Mouse (Mus musculus): Measurements from ENCODE around the gene Zeb2. TPM values are rescaled to one million over a fixed set of nuclear protein-coding genes. Genes with fewer than 3 reads are reported as not detected.

Zeb2 gene
- polyA plus RNA-seq, 1 experiment from 2014 or later = 120 TPM

DNA sequence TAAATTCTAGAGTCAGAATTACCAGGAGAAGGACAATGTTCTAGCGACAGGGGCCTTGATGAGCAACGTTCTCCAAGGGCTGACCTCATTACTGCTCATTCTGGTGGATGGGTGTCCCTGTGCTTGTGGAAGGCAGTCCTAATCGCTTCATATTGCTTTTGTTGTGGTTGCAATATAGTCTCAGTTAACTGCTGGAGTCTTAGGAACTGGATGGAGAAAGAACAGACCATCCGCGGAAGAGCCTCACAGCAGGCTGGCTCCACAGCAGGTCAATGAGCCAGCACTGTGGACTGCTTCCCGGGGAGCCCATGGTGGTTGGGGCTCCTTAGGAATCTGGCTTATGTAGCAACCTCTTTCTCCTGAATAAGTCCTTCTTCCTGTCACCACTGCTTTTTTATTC lies 12.4 kb upstream of the Zeb2 start:
- WGBS = 34% methylated on average over 6 of the region's 6 CpGs
- H3K4me1 ChIP-seq (replicated peaks; ENCODE audit: control insufficient read depth, insufficient read depth, low read length) = peaks cover 2% of the 10 kb centered on the region; the same call in 1 of the 2 replicates
- H3K27ac ChIP-seq (ENCODE audit: low read length) = no peak overlapping the region
- H3K27me3 ChIP-seq (replicated peaks; ENCODE audit: control insufficient read depth, insufficient read depth, low read length) = no peaks in the 10 kb centered on the region
- H3K9ac ChIP-seq (replicated peaks; ENCODE audit: low read depth, low read length) = no peak overlapping the region
- no peaks in the 10 kb centered on the region for H3K36me3 ChIP-seq (ENCODE audit: control insufficient read depth, insufficient read depth)
- no peak for ATAC-seq
- no peak overlapping the region for H3K4me2 ChIP-seq (ENCODE audit: low read length)
- H3K4me3 ChIP-seq (replicated peaks; ENCODE audit: low read length) = no peak overlapping the region
- H3K9me3 ChIP-seq (ENCODE audit: control insufficient read depth, low read length) = no peaks in the 10 kb centered on the region

DNA sequence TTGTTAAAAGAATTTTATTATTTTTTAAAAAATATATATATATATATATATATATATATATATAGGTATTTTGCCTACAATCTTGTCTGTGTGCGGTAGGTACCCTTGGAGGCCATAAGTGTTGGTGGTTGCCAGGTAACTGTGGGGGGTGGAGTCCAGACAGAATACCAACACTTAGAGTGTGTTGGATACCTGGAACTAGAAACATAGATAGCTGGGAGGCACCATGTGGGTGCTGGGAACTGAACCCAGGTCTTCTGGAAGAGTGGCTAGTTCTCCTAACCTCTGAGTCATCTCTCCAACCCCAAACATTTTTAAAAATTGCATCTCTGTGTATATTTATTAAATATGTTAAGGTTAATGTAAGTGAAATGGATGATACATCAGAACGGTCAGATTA lies 11.5 kb upstream of the Zeb2 start:
- Histone ChIP-seq H3K36me3 (ENCODE audit: control insufficient read depth, insufficient read depth) (no peaks in the 10 kb centered on the region), H3K9ac (replicated peaks; ENCODE audit: low read depth, low read length) (no peak overlapping the region), H3K27ac (ENCODE audit: low read length) (no peak overlapping the region), H3K9me3 (ENCODE audit: control insufficient read depth, low read length) (no peaks in the 10 kb centered on the region), H3K4me3 (replicated peaks; ENCODE audit: low read length) (no peak overlapping the region), H3K4me2 (ENCODE audit: low read length) (no peak overlapping the region), H3K27me3 (replicated peaks; ENCODE audit: control insufficient read depth, insufficient read depth, low read length) (no peaks in the 10 kb centered on the region), H3K4me1 (replicated peaks; ENCODE audit: control insufficient read depth, insufficient read depth, low read length) (peaks cover 2% of the 10 kb centered on the region; the same call in 1 of the 2 replicates)
- WGBS = 100% methylated on average over 2 of the region's 2 CpGs
- ATAC-seq = no peak

DNA sequence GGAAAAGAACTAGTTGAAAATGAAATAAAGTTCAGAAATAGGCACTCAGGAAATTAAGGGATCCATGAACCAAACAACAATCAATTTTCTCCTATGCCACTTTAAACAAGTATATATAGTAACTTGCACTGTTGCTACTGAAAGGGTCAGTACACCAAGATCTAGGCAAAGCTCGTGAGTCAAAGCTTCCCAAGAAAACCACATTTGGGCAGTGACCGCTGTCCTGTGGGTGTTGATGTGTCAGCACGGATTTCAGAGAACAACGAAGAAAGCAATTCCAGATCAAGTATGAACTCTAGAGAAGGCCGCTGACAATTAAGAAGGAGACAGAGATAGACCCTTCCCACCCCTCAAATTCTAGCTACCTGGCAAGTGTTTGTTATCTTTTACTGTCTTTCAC lies 9.2 kb upstream of the Zeb2 start:
- Histone ChIP-seq H3K4me3 (replicated peaks; ENCODE audit: low read length) (no peak overlapping the region), H3K4me1 (replicated peaks; ENCODE audit: control insufficient read depth, insufficient read depth, low read length) (peaks cover 2% of the 10 kb centered on the region; the same call in 1 of the 2 replicates), H3K27ac (ENCODE audit: low read length) (no peak overlapping the region), H3K36me3 (ENCODE audit: control insufficient read depth, insufficient read depth) (no peaks in the 10 kb centered on the region), H3K9me3 (ENCODE audit: control insufficient read depth, low read length) (no peaks in the 10 kb centered on the region), H3K27me3 (replicated peaks; ENCODE audit: control insufficient read depth, insufficient read depth, low read length) (no peaks in the 10 kb centered on the region), H3K4me2 (ENCODE audit: low read length) (no peak overlapping the region), H3K9ac (replicated peaks; ENCODE audit: low read depth, low read length) (no peak overlapping the region)
- no peak for ATAC-seq
- 94% methylated on average over 5 of the region's 5 CpGs for WGBS

DNA sequence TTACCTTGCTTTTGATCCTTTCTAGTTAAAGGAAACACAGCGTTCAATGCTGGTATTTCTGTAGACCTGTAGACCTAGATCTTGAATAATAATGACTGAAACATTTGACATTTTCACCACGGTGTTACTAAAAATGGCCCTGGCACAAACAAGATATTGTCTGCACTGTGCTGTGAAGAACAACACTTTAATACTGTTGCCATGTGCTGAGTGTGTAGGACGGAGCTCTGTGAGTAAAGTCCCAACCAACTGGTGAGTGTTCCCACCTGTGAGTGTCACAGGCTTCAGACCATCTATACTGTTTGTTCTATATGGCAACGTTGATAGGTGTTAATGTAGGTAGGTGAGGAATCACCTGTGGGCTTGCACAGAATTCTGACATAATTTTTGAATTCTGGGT lies 8.0 kb upstream of the Zeb2 start:
- Histone ChIP-seq H3K9ac (replicated peaks; ENCODE audit: low read depth, low read length) (no peak overlapping the region), H3K4me1 (replicated peaks; ENCODE audit: control insufficient read depth, insufficient read depth, low read length) (peaks cover 2% of the 10 kb centered on the region; the same call in 1 of the 2 replicates), H3K9me3 (ENCODE audit: control insufficient read depth, low read length) (no peaks in the 10 kb centered on the region), H3K36me3 (ENCODE audit: control insufficient read depth, insufficient read depth) (no peaks in the 10 kb centered on the region), H3K27ac (ENCODE audit: low read length) (no peak overlapping the region), H3K4me2 (ENCODE audit: low read length) (no peak overlapping the region), H3K4me3 (replicated peaks; ENCODE audit: low read length) (no peak overlapping the region), H3K27me3 (replicated peaks; ENCODE audit: control insufficient read depth, insufficient read depth, low read length) (no peaks in the 10 kb centered on the region)
- 78% methylated on average over 4 of the region's 4 CpGs for WGBS
- no peak for ATAC-seq

DNA sequence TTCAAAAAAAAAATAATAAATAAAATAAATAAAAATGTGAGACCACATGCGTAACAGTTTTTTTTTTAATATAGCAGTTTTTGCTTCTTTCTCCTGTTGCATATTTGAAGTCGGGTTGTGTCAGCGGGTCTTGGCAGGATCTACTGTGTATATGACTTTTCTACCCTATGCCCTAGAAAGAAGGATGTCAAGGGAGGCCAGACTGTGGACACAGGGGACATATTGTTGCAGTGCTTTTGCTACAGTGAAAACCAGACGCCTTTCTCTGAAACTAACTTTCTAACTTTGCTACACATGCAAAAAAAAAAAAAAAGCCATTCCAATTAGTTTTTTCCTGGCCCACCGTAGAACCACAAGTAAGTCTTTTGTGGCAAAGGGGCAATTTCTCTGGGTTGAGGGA lies 6.3 kb upstream of the Zeb2 start:
- no peak overlapping the region for H3K4me2 ChIP-seq (ENCODE audit: low read length)
- no peak overlapping the region for H3K27ac ChIP-seq (ENCODE audit: low read length)
- H3K9me3 ChIP-seq (ENCODE audit: control insufficient read depth, low read length) = no peaks in the 10 kb centered on the region
- no peaks in the 10 kb centered on the region for H3K36me3 ChIP-seq (ENCODE audit: control insufficient read depth, insufficient read depth)
- H3K4me3 ChIP-seq (replicated peaks; ENCODE audit: low read length) = no peak overlapping the region
- no peak overlapping the region for H3K9ac ChIP-seq (replicated peaks; ENCODE audit: low read depth, low read length)
- no peak for ATAC-seq
- H3K27me3 ChIP-seq (replicated peaks; ENCODE audit: control insufficient read depth, insufficient read depth, low read length) = no peaks in the 10 kb centered on the region
- WGBS = 69% methylated on average over 5 of the region's 5 CpGs
- H3K4me1 ChIP-seq (replicated peaks; ENCODE audit: control insufficient read depth, insufficient read depth, low read length) = peaks cover 2% of the 10 kb centered on the region; the same call in 1 of the 2 replicates

GRCm38 (mm10) chr2:45118121-45118520 lies 926 bp upstream of the Zeb2 start:
- 26% methylated on average over 3 of the region's 3 CpGs for WGBS
- Histone ChIP-seq H3K4me1 (replicated peaks; ENCODE audit: control insufficient read depth, insufficient read depth, low read length) (peaks cover 20% of the 10 kb centered on the region), H3K36me3 (ENCODE audit: control insufficient read depth, insufficient read depth) (no peaks in the 10 kb centered on the region), H3K9ac (replicated peaks; ENCODE audit: low read depth, low read length) (no peak overlapping the region), H3K4me3 (replicated peaks; ENCODE audit: low read length) (no peak overlapping the region), H3K27me3 (replicated peaks; ENCODE audit: control insufficient read depth, insufficient read depth, low read length) (no peaks in the 10 kb centered on the region), H3K27ac (ENCODE audit: low read length) (no peak overlapping the region), H3K4me2 (ENCODE audit: low read length) (peak overlapping the region; percentile 32; the same call in 1 of the 2 replicates), H3K9me3 (ENCODE audit: control insufficient read depth, low read length) (no peaks in the 10 kb centered on the region)
- no peak for ATAC-seq

- 22% methylated on average over 7 of the region's 7 CpGs for WGBS
- Histone ChIP-seq H3K9ac (replicated peaks; ENCODE audit: low read depth, low read length) (peak overlapping the region; percentile 77), H3K36me3 (ENCODE audit: control insufficient read depth, insufficient read depth) (no peaks in the 10 kb centered on the region)
These were observed 397 bp upstream of the Zeb2 start for GRCm38 (mm10) chr2:45117592-45117991.

GRCm38 (mm10) chr2:45116531-45117024 lies 617 bp downstream of the Zeb2 start:
- Histone ChIP-seq H3K27me3 (replicated peaks; ENCODE audit: control insufficient read depth, insufficient read depth, low read length) (no peaks in the 10 kb centered on the region), H3K4me2 (ENCODE audit: low read length) (peak overlapping the region; percentile 84), H3K9me3 (ENCODE audit: control insufficient read depth, low read length) (no peaks in the 10 kb centered on the region), H3K36me3 (ENCODE audit: control insufficient read depth, insufficient read depth) (no peaks in the 10 kb centered on the region), H3K4me1 (replicated peaks; ENCODE audit: control insufficient read depth, insufficient read depth, low read length) (peaks cover 20% of the 10 kb centered on the region), H3K9ac (replicated peaks; ENCODE audit: low read depth, low read length) (peak overlapping the region; percentile 77), H3K4me3 (replicated peaks; ENCODE audit: low read length) (peak overlapping the region; percentile 64), H3K27ac (ENCODE audit: low read length) (peak overlapping the region; percentile 91)
- WGBS = under 1% methylated on average over 25 of the region's 25 CpGs
- peak; percentile 5 for ATAC-seq

More at GRCm38 (mm10) chr2:45117592-45117991, 397 bp upstream of the Zeb2 start:
- Histone ChIP-seq H3K27ac (ENCODE audit: low read length) (peak overlapping the region; percentile 91), H3K4me1 (replicated peaks; ENCODE audit: control insufficient read depth, insufficient read depth, low read length) (peaks cover 20% of the 10 kb centered on the region), H3K9me3 (ENCODE audit: control insufficient read depth, low read length) (no peaks in the 10 kb centered on the region), H3K4me2 (ENCODE audit: low read length) (peak overlapping the region; percentile 84), H3K27me3 (replicated peaks; ENCODE audit: control insufficient read depth, insufficient read depth, low read length) (no peaks in the 10 kb centered on the region), H3K4me3 (replicated peaks; ENCODE audit: low read length) (peak overlapping the region; percentile 64)
- ATAC-seq = no peak

DNA sequence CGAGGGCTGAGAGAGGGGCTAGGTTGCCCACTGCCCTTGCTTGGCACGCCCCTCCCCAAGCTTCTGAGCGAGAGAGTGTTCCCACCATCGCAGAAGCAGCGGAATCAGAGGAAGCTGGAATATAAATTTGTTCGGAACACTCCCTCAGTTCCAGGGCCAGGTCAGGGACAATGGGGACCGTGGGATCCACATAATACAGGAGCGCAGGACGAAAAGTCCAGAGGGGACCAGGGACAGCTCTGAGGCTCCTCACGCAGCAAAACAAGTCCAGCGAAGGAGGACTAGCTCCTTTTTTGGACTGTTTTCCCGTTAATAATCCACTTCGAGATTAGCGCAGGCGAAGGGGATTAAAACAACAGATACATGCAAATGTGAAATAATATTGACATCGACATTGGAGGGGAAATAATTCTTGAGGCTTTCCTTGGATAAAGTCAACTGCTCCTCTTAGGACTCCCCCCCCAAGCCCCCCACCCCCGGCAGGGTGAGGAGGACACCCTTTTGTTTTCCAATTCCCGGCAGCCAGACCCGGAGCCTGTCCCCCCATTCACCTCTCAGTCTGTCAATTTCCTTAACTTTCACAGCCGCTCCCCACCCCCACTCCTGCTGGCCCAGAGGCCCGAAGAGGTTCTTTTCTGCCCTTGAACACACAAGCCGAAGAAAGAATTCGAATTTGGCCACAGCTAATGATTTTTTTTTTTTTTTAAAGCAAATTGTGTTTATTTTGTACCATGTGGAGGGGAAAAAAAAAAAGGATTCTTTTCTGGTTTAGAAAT lies 1.3 kb downstream of the Zeb2 start:
- H3K4me2 ChIP-seq (ENCODE audit: low read length) = peak overlapping the region; percentile 84
- peak overlapping the region; percentile 77 for H3K9ac ChIP-seq (replicated peaks; ENCODE audit: low read depth, low read length)
- no peaks in the 10 kb centered on the region for H3K27me3 ChIP-seq (replicated peaks; ENCODE audit: control insufficient read depth, insufficient read depth, low read length)
- peak overlapping the region; percentile 91 for H3K27ac ChIP-seq (ENCODE audit: low read length)
- WGBS = 1% methylated on average over 23 of the region's 23 CpGs
- H3K9me3 ChIP-seq (ENCODE audit: control insufficient read depth, low read length) = no peaks in the 10 kb centered on the region
- peak overlapping the region; percentile 64 for H3K4me3 ChIP-seq (replicated peaks; ENCODE audit: low read length)
- peaks cover 20% of the 10 kb centered on the region for H3K4me1 ChIP-seq (replicated peaks; ENCODE audit: control insufficient read depth, insufficient read depth, low read length)
- no peaks in the 10 kb centered on the region for H3K36me3 ChIP-seq (ENCODE audit: control insufficient read depth, insufficient read depth)
- 0 out of 2 replicates have a peak, but pooled peaks have one; percentile 3 for ATAC-seq
